Mouse (Mus musculus): ENCODE data around the gene Gm20388. TPM values are rescaled to one million over a fixed set of nuclear protein-coding genes. Genes with fewer than 3 reads are reported as not detected.

Gene Gm20388
- total RNA-seq, 2 experiments from 2014 or later: 2.4 to 2.6 TPM

- TF ChIP-seq CTCF (IDR thresholded peaks at IDR 0.05): no peak
- peak overlapping the region; percentile 25 for H3K27ac ChIP-seq
- DNase-seq (ENCODE audit: extremely low spot score in 1 of 2, low spot score in 2 of 2): peak in 1 of 2 experiments; percentile 34
- intact Hi-C loops (cut with DNase I): loop anchor here (10.0 kb wide), 1 partner anchor 307 kb away; the partner anchor contains the start of gene Map1lc3b
- no peak overlapping the region; the same call in 1 of the 2 replicates for H3K4me3 ChIP-seq
Measured at GRCm38 (mm10) chr8:121901498-121902236, 1991.0 kb downstream of the Gm20388 start.

GRCm38 (mm10) chr8:121903977-121904376, 1993.3 kb downstream of the Gm20388 start:
- Histone ChIP-seq H3K27ac (peak overlapping the region; percentile 34), H3K4me3 (peak overlapping the region; percentile 69)
- no peak; the same call in 1 of the 2 replicates for TF ChIP-seq CTCF (IDR thresholded peaks at IDR 0.05)
- no peak for DNase-seq (ENCODE audit: extremely low spot score in 1 of 2, low spot score in 2 of 2)
- intact Hi-C loops (cut with DNase I): loop anchor here (10.0 kb wide), 1 partner anchor 309 kb away; the partner anchor contains the start of gene Map1lc3b

- DNase-seq (ENCODE audit: extremely low spot score in 1 of 2, low spot score in 2 of 2): no peak
- TF ChIP-seq CTCF (IDR thresholded peaks at IDR 0.05): no peak
- intact Hi-C loops (cut with DNase I): loop anchor here (5.0 to 10.0 kb wide), 3 partner anchors 188 to 310 kb away; partner anchors contain the start of genes Map1lc3b and Zcchc14
- Histone ChIP-seq H3K27ac (no peak overlapping the region; the same call in 1 of the 2 replicates), H3K4me3 (peak overlapping the region; percentile 69)
Measured at GRCm38 (mm10) chr8:121904999-121905398, 1994.4 kb downstream of the Gm20388 start.

GRCm38 (mm10) chr8:121905420-121905819, 1994.8 kb downstream of the Gm20388 start:
- TF ChIP-seq CTCF (IDR thresholded peaks at IDR 0.05): no peak
- Histone ChIP-seq H3K27ac (no peak overlapping the region; the same call in 1 of the 2 replicates), H3K4me3 (peak overlapping the region; percentile 69)
- no peak for DNase-seq (ENCODE audit: extremely low spot score in 1 of 2, low spot score in 2 of 2)
- intact Hi-C loops (cut with DNase I): loop anchor here (5.0 to 10.0 kb wide), 3 partner anchors 188 to 311 kb away; partner anchors contain the start of genes Map1lc3b and Zcchc14

GRCm38 (mm10) chr8:121905864-121906263, 1995.2 kb downstream of the Gm20388 start:
- H3K4me3 ChIP-seq: peak overlapping the region; percentile 69
- H3K27ac ChIP-seq: peak overlapping the region; percentile 87; the same call in 1 of the 2 replicates
- no peak for TF ChIP-seq CTCF (IDR thresholded peaks at IDR 0.05)
- intact Hi-C loops (cut with DNase I): loop anchor here (5.0 to 10.0 kb wide), 3 partner anchors 189 to 311 kb away; partner anchors contain the start of genes Map1lc3b and Zcchc14
- no peak for DNase-seq (ENCODE audit: extremely low spot score in 1 of 2, low spot score in 2 of 2)

- TF ChIP-seq CTCF (IDR thresholded peaks at IDR 0.05): no peak
- peak; percentile 32 to 52 for DNase-seq (ENCODE audit: extremely low spot score in 1 of 2, low spot score in 2 of 2)
- intact Hi-C loops (cut with DNase I): loop anchor here (1.0 to 10.0 kb wide), 4 partner anchors 33 to 312 kb away; partner anchors contain the start of genes Map1lc3b and Zcchc14
- Histone ChIP-seq H3K27ac (peak overlapping the region; percentile 87), H3K4me3 (peak overlapping the region; percentile 69)
Measured at GRCm38 (mm10) chr8:121906542-121907512, 1996.2 kb downstream of the Gm20388 start.

- H3K27ac ChIP-seq: peak within 1 kb of the TSS; percentile 87
- peak within 1 kb of the TSS; percentile 69 for H3K4me3 ChIP-seq
- peak; percentile 96 to 98 for DNase-seq (ENCODE audit: extremely low spot score in 1 of 2, low spot score in 2 of 2)
- intact Hi-C loops (cut with DNase I): loop anchor here (1.0 to 10.0 kb wide), 4 partner anchors 33 to 313 kb away; partner anchors contain the start of genes Map1lc3b and Zcchc14
- no peak for TF ChIP-seq CTCF (IDR thresholded peaks at IDR 0.05)
Measured at GRCm38 (mm10) chr8:121907587-121908248, 1997.1 kb downstream of the Gm20388 start, which contains the start of gene Slc7a5. TSS of gene Slc7a5 (minus strand) at chr8:121907694.

GRCm38 (mm10) chr8:121908378-121909147, 1997.9 kb downstream of the Gm20388 start:
- DNase-seq (ENCODE audit: extremely low spot score in 1 of 2, low spot score in 2 of 2): no peak
- intact Hi-C loops (cut with DNase I): loop anchor here (1.0 to 10.0 kb wide), 4 partner anchors 57 to 314 kb away; partner anchors contain the start of genes Map1lc3b and Zcchc14
- peak overlapping the region; percentile 69; the same call in 1 of the 2 replicates for H3K4me3 ChIP-seq
- no peak for TF ChIP-seq CTCF (IDR thresholded peaks at IDR 0.05)
- no peak overlapping the region; the same call in 1 of the 2 replicates for H3K27ac ChIP-seq

GRCm38 (mm10) chr8:121909148-121909541, 1998.5 kb downstream of the Gm20388 start:
- intact Hi-C loops (cut with DNase I): loop anchor here (1.0 to 10.0 kb wide), 4 partner anchors 58 to 314 kb away; partner anchors contain the start of genes Map1lc3b and Zcchc14
- TF ChIP-seq CTCF (IDR thresholded peaks at IDR 0.05): no peak
- Histone ChIP-seq H3K27ac (no peak overlapping the region), H3K4me3 (no peak overlapping the region)
- no peak for DNase-seq (ENCODE audit: extremely low spot score in 1 of 2, low spot score in 2 of 2)

- intact Hi-C loops (cut with DNase I): loop anchor here (1.0 to 10.0 kb wide), 4 partner anchors 58 to 315 kb away; partner anchors contain the start of genes Map1lc3b and Zcchc14
- peak; percentile 73 for TF ChIP-seq CTCF (IDR thresholded peaks at IDR 0.05)
- Histone ChIP-seq H3K4me3 (no peak overlapping the region), H3K27ac (no peak overlapping the region)
- DNase-seq (ENCODE audit: extremely low spot score in 1 of 2, low spot score in 2 of 2): peak; percentile 67 to 83
Measured at GRCm38 (mm10) chr8:121909663-121910062, 1999.0 kb downstream of the Gm20388 start.
